Mouse (Mus musculus) limb, embryonic 10.5 days (tissue): ENCODE data around the gene Gm10720. TPM values are rescaled to one million over a fixed set of nuclear protein-coding genes. Genes with fewer than 3 reads are reported as not detected.
A peak's percentile ranks its signal among the peaks of the same experiment; 100 is the strongest.
"Not testable (repeated sequence)": the region's sequence is repeated elsewhere in the genome, so short reads cannot be mapped to it uniquely, and the experiment has no call there.

Experiments
- DNase-seq: peaks from one replicate; pipeline ENCODE4 v3.0.0-alpha.2; 2017; ENCODE audit warnings: low spot score
- H3K27ac ChIP-seq: fragments of 300-500 bp; sonication (generic); 2 replicates; pipeline ENCODE4 v1.5.1; 2016; ENCODE audit warnings: mild to moderate bottlenecking
- H3K27me3 ChIP-seq: fragments of 300-500 bp; sonication (generic); 2 replicates; pipeline ENCODE4 v1.6.1; 2016; ENCODE audit warnings: low read depth, mild to moderate bottlenecking; ENCODE audit not compliant: poor library complexity, severe bottlenecking
- H3K36me3 ChIP-seq: fragments of 300-500 bp; sonication (generic); 2 replicates; pipeline ENCODE4 v1.6.1; 2016; ENCODE audit warnings: mild to moderate bottlenecking, moderate library complexity
- H3K4me1 ChIP-seq: fragments of 300-500 bp; sonication (generic); 2 replicates; pipeline ENCODE4 v1.6.1; 2016
- H3K4me3 ChIP-seq: fragments of 300-500 bp; sonication (generic); 2 replicates; pipeline ENCODE4 v1.5.1; 2016; ENCODE audit warnings: mild to moderate bottlenecking, moderate library complexity
- H3K9me3 ChIP-seq: fragments of 300-500 bp; sonication (generic); replicated peaks from 2 replicates; pipeline ENCODE4 v1.6.1; 2016; ENCODE audit warnings: mild to moderate bottlenecking
- WGBS: fragments of 180-500 bp; shearing (Covaris S2); methylation state at CpG from one replicate; pipeline ENCODE4 v1.1.7; 2016; 5-methylcytosine and 5-hydroxymethylcytosine counted together
- polyA plus RNA-seq: library from polyadenylated mRNA; unstranded; fragments of >200 nt; fragmentation: Nextera tagmentation; extraction: Ambion mirVana; gene quantifications from 2 replicates; pipeline ENCODE4 v1.2.1, GENCODE M21; 2016

Gene Gm10720
- polyA plus RNA-seq, 1 experiment from 2014 or later: not detected

GRCm38 (mm10) chr9:3018944-3019343 lies 3.5 kb downstream of the Gm10720 start:
- 59% methylated on average over 9 of the region's 9 CpGs for WGBS
- DNase-seq, H3K9me3 ChIP-seq, H3K36me3 ChIP-seq, H3K4me1 ChIP-seq, H3K27ac ChIP-seq, H3K4me3 ChIP-seq, H3K27me3 ChIP-seq: not testable (repeated sequence)

DNA sequence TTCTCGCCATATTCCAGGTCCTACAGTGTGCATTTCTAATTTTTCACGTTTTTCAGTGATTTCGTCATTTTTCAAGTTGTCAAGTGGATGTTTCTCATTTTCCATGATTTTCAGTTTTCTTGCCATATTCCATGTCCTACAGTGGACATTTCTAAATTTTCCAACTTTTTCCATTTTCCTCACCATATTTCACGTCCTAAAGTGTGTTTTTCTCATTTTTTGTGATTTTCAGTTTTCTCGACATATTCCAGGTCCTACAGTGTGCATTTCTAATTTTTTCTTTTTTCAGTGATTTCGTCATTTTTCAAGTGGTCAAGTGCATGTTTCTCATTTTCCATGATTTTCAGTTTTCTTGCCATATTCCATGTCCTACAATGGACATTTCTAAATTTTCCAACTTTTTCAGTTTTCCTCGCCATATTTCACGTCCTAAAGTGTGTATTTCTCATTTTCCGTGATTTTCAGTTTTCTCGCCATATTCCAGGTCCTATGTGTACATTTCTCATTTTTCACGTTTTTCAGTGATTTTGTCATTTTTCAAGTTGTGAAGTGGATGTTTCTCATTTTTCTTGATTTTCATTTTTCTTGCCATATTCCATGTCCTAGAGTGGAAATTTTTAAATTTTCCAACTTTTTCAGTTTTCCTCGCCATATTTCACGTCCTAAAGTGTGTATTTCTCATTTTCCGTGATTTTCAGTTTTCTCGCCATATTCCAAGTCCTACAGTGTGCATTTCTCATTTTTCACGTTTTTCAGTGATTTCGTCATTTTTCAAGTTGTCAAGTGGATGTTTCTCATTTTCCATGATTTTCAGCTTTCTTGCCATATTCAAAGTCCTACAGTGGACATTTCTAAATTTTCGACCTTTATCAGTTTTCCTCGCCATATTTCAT lies 4.6 kb downstream of the Gm10720 start:
- not testable (repeated sequence) for H3K4me3 ChIP-seq, DNase-seq, H3K36me3 ChIP-seq, H3K27me3 ChIP-seq, H3K27ac ChIP-seq, H3K4me1 ChIP-seq, H3K9me3 ChIP-seq
- WGBS: 75% methylated on average over 17 of the region's 19 CpGs

DNA sequence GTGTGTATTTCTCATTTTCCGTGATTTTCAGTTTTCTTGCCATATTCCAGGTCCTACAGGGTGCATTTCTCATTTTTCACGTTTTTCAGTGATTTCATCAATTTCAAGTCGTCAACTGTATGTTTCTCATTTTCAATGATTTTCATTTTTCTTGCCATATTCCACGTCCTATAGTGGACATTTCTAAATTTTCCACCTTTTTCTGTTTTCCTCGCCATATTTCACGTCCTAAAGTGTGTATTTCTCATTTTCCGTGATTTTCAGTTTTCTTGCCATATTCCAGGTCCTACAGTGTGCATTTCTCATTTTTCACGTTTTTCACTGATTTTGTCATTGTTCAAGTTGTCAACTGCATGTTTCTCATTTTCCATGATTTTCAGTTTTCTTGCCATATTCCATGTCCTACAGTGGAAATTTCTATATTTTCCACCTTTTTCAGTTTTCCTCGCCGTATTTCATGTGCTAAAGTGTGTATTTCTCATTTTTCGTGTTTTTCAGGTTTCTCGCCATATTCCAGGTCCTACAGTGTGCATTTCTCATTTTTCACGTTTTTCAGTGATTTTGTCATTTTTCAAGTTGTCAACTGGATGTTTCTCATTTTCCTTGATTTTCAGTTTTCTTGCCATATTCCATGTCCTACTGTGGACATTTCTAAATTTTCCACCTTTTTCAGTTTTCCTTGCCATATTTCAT lies 7.0 kb downstream of the Gm10720 start:
- not testable (repeated sequence) for H3K4me1 ChIP-seq, H3K27ac ChIP-seq, H3K4me3 ChIP-seq, H3K27me3 ChIP-seq, H3K36me3 ChIP-seq, H3K9me3 ChIP-seq
- DNase-seq: peak; percentile 9
- 73% methylated on average over 11 of the region's 13 CpGs for WGBS

- WGBS: 74% methylated on average over 12 of the region's 13 CpGs
- not testable (repeated sequence) for DNase-seq, H3K4me3 ChIP-seq, H3K4me1 ChIP-seq, H3K9me3 ChIP-seq, H3K27ac ChIP-seq, H3K36me3 ChIP-seq, H3K27me3 ChIP-seq
Measured at GRCm38 (mm10) chr9:3023312-3023984, 8.0 kb downstream of the Gm10720 start, which contains the start of gene Gm10718. Gene Gm10718 (plus strand): TSS chr9:3023547.

DNA sequence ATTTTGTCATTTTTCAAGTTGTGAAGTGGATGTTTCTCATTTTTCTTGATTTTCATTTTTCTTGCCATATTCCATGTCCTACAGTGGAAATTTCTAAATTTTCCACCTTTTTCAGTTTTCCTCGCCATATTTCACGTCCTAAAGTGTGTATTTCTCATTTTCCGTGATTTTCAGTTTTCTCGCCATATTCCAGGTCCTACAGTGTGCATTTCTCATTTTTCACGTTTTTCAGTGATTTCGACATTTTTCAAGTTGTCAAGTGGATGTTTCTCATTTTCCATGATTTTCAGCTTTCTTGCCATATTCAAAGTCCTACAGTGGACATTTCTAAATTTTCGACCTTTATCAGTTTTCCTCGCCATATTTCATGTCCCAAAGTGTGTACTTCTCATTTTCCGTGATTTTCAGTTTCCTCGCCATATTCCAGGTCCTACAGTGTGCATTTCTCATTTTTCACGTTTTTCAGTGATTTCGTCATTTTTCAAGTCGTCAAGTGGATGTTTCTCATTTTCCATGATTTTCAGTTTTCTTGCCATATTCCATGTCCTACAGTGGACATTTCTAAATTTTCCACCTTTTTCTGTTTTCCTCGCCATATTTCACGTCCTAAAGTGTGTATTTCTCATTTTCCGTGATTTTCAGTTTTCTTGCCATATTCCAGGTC lies 8.7 kb downstream of the Gm10720 start:
- DNase-seq, H3K27me3 ChIP-seq, H3K36me3 ChIP-seq, H3K4me1 ChIP-seq, H3K27ac ChIP-seq, H3K9me3 ChIP-seq, H3K4me3 ChIP-seq: not testable (repeated sequence)
- WGBS: 76% methylated on average over 16 of the region's 16 CpGs

DNA sequence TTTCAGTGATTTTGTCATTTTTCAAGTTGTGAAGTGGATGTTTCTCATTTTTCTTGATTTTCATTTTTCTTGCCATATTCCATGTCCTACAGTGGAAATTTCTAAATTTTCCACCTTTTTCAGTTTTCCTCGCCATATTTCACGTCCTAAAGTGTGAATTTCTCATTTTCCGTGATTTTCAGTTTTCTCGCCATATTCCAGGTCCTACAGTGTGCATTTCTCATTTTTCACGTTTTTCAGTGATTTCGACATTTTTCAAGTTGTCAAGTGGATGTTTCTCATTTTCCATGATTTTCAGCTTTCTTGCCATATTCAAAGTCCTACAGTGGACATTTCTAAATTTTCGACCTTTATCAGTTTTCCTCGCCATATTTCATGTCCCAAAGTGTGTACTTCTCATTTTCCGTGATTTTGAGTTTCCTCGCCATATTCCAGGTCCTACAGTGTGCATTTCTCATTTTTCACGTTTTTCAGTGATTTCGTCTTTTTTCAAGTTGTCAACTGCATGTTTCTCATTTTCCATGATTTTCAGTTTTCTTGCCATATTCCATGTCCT lies 9.5 kb downstream of the Gm10720 start, which contains the start of gene Gm10717:
Gene Gm10717, plus strand, starts transcription at position 506 of the 556 bp plus-strand sequence.
- 71% methylated on average over 12 of the region's 12 CpGs for WGBS
- not testable (repeated sequence) for H3K36me3 ChIP-seq, H3K9me3 ChIP-seq, H3K4me1 ChIP-seq, H3K4me3 ChIP-seq, DNase-seq, H3K27ac ChIP-seq, H3K27me3 ChIP-seq

DNA sequence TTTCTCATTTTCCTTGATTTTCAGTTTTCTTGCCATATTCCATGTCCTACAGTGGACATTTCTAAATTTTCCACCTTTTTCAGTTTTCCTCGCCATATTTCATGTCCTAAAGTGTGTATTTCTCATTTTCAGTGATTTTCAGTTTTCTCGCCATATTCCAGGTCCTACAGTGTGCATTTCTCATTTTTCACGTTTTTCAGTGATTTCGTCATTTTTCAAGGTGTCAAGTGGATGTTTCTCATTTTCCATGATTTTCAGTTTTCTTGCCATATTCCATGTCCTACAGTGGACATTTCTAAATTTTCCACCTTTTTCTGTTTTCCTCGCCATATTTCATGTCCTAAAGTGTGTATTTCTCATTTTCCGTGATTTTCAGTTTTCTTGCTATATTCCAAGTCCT lies 10.2 kb downstream of the Gm10720 start:
- H3K9me3 ChIP-seq, H3K36me3 ChIP-seq, H3K27me3 ChIP-seq, H3K4me3 ChIP-seq, H3K27ac ChIP-seq, H3K4me1 ChIP-seq, DNase-seq: not testable (repeated sequence)
- 70% methylated on average over 5 of the region's 6 CpGs for WGBS

GRCm38 (mm10) chr9:3026136-3026535 lies 10.7 kb downstream of the Gm10720 start:
- not testable (repeated sequence) for H3K27me3 ChIP-seq, DNase-seq, H3K9me3 ChIP-seq, H3K4me3 ChIP-seq, H3K4me1 ChIP-seq, H3K36me3 ChIP-seq, H3K27ac ChIP-seq
- 75% methylated on average over 5 of the region's 5 CpGs for WGBS

- not testable (repeated sequence) for H3K27ac ChIP-seq, H3K4me3 ChIP-seq, DNase-seq, H3K4me1 ChIP-seq, H3K27me3 ChIP-seq, H3K9me3 ChIP-seq, H3K36me3 ChIP-seq
- WGBS: 66% methylated on average over 9 of the region's 9 CpGs
Measured at GRCm38 (mm10) chr9:3026741-3027140, 11.3 kb downstream of the Gm10720 start.

- H3K4me1 ChIP-seq, H3K4me3 ChIP-seq, H3K36me3 ChIP-seq, H3K9me3 ChIP-seq, H3K27ac ChIP-seq, H3K27me3 ChIP-seq: not testable (repeated sequence)
- 73% methylated on average over 9 of the region's 9 CpGs for WGBS
- DNase-seq: peak; percentile 37
Measured at GRCm38 (mm10) chr9:3027200-3027599, 11.7 kb downstream of the Gm10720 start.

DNA sequence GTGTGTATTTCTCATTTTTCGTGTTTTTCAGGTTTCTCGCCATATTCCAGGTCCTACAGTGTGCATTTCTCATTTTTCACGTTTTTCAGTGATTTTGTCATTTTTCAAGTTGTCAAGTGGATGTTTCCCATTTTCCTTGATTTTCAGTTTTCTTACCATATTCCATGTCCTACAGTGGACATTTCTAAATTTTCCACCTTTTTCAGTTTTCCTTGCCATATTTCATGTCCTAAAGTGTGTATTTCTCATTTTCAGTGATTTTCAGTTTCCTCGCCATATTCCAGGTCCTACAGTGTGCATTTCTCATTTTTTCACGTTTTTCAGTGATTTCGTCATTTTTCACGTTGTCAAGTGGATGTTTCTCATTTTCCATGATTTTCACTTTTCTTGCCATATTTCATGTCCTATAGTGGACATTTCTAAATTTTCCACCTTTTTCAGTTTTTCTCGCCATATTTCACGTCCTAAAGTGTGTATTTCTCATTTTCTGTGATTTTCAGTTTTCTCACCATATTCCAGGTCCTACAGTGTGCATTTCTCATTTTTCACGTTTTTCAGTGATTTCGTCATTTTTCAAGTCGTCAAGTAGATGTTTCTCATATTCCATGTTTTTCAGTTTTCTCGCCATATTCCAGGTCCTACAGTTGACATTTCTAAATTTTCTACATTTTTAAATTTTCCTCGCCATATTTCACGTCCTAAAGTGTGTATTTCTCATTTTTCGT lies 14.0 kb downstream of the Gm10720 start:
- WGBS: 63% methylated on average over 14 of the region's 16 CpGs
- H3K27me3 ChIP-seq: not testable (repeated sequence)

GRCm38 (mm10) chr9:3030677-3031318 lies 15.3 kb downstream of the Gm10720 start:
- not testable (repeated sequence) for H3K9me3 ChIP-seq, H3K27ac ChIP-seq, H3K27me3 ChIP-seq, H3K36me3 ChIP-seq, H3K4me3 ChIP-seq, H3K4me1 ChIP-seq
- WGBS: 61% methylated on average over 2 of the region's 10 CpGs
- peak; percentile 70 for DNase-seq

More for the DNA sequence above, 14.0 kb downstream of the Gm10720 start:
- not testable (repeated sequence) for DNase-seq, H3K27ac ChIP-seq, H3K4me3 ChIP-seq, H3K36me3 ChIP-seq, H3K9me3 ChIP-seq, H3K4me1 ChIP-seq
